ENCODE assay signal across 7 mouse cellular contexts in genomic region chr2:31458989-31459936, GRCm38 (mm10). TPM values are rescaled to one million over a fixed set of nuclear protein-coding genes. Genes with fewer than 3 reads are reported as not detected.
DNase-seq lines count a peak whose midpoint lies in the region; ATAC-seq and TF ChIP-seq lines count a peak whose summit lies in the region.

No protein-coding gene starts in this region.

- no peak for ATAC-seq in forebrain, embryonic 12.5 days (ENCODE audit: low FRiP score)
- no peak for ATAC-seq in limb, embryonic 14.5 days (ENCODE audit: low FRiP score, low read depth)
- peak; percentile 90 for ATAC-seq in stomach, embryonic 16.5 days (ENCODE audit: insufficient read depth, low FRiP score)

- H3K9ac ChIP-seq in forebrain, embryonic 12.5 days: no peak overlapping the region
- peak overlapping the region; percentile 59; the same call in 1 of the 2 replicates for H3K9ac ChIP-seq in limb, embryonic 14.5 days (ENCODE audit: low read depth, low read length, severe bottlenecking)
- H3K9ac ChIP-seq in stomach, embryonic 16.5 days (ENCODE audit: low read length): peak overlapping the region; percentile 81

- no peak overlapping the region for H3K27ac ChIP-seq in forebrain, embryonic 12.5 days
- H3K27ac ChIP-seq in limb, embryonic 14.5 days (replicated peaks; ENCODE audit: low read depth, low read length): no peak overlapping the region
- peak overlapping the region; percentile 94 for H3K27ac ChIP-seq in stomach, embryonic 16.5 days (ENCODE audit: low read length)

- 45% methylated on average over 16 of the region's 16 CpGs for WGBS in forebrain, embryonic 12.5 days
- WGBS in limb, embryonic 14.5 days: 33% methylated on average over 16 of the region's 16 CpGs
- WGBS in stomach, embryonic 16.5 days: 32% methylated on average over 16 of the region's 16 CpGs

- DNase-seq in spleen, postnatal 36 days (ENCODE audit: low spot score in 2 of 2): peak; percentile 19 to 20
- no peak for DNase-seq in spleen, postnatal 14 days (ENCODE audit: low spot score in 2 of 2)
- no peak for DNase-seq in limb, embryonic 14.5 days (ENCODE audit: low spot score)
- DNase-seq in left cerebral cortex, adult 9 months (ENCODE audit: low spot score in 2 of 2): no peak
- no peak for DNase-seq in spleen, adult 12 weeks (ENCODE audit: low spot score)

- H3K36me3 ChIP-seq in forebrain, embryonic 12.5 days (replicated peaks): no peaks in the 10 kb centered on the region
- H3K36me3 ChIP-seq in limb, embryonic 14.5 days (ENCODE audit: control insufficient read depth, insufficient read depth, low read length): no peaks in the 10 kb centered on the region
- H3K36me3 ChIP-seq in stomach, embryonic 16.5 days (ENCODE audit: control insufficient read depth, insufficient read depth, low read length): no peaks in the 10 kb centered on the region

- no peaks in the 10 kb centered on the region for H3K9me3 ChIP-seq in forebrain, embryonic 12.5 days
- H3K9me3 ChIP-seq in limb, embryonic 14.5 days (ENCODE audit: control insufficient read depth, low read length): no peaks in the 10 kb centered on the region
- H3K9me3 ChIP-seq in stomach, embryonic 16.5 days (replicated peaks; ENCODE audit: control insufficient read depth, low read length): no peaks in the 10 kb centered on the region

- no peak for TF ChIP-seq POLR2A in limb, embryonic 14.5 days (IDR thresholded peaks at IDR 0.05; ENCODE audit: borderline replicate concordance, extremely low read depth, insufficient read depth, insufficient read length)

- no peak overlapping the region for H3K4me3 ChIP-seq in forebrain, embryonic 12.5 days (replicated peaks)
- peak overlapping the region; percentile 36 for H3K4me3 ChIP-seq in limb, embryonic 14.5 days (replicated peaks; ENCODE audit: low read length)
- H3K4me3 ChIP-seq in stomach, embryonic 16.5 days (replicated peaks; ENCODE audit: low read length): peak overlapping the region; percentile 46; the same call in 1 of the 2 replicates

- peaks cover 65% of the 10 kb centered on the region for H3K27me3 ChIP-seq in forebrain, embryonic 12.5 days
- H3K27me3 ChIP-seq in limb, embryonic 14.5 days (ENCODE audit: control insufficient read depth, insufficient read depth, low read length): peaks cover 25% of the 10 kb centered on the region; the same call in 1 of the 2 replicates
- H3K27me3 ChIP-seq in stomach, embryonic 16.5 days (ENCODE audit: control insufficient read depth, insufficient read depth, low read length): no peaks in the 10 kb centered on the region

- peaks cover 6% of the 10 kb centered on the region; the same call in 1 of the 2 replicates for H3K4me1 ChIP-seq in forebrain, embryonic 12.5 days
- H3K4me1 ChIP-seq in limb, embryonic 14.5 days (ENCODE audit: control insufficient read depth, insufficient read depth, low read length): 0 out of 2 replicates have a peak, but pooled peaks cover 3% of the 10 kb centered on the region
- peaks cover 29% of the 10 kb centered on the region for H3K4me1 ChIP-seq in stomach, embryonic 16.5 days (ENCODE audit: control insufficient read depth, insufficient read depth, low read length)

- peak overlapping the region; percentile 61 for H3K4me2 ChIP-seq in forebrain, embryonic 12.5 days
- H3K4me2 ChIP-seq in limb, embryonic 14.5 days (replicated peaks; ENCODE audit: low read depth, low read length, severe bottlenecking): peak overlapping the region; percentile 79
- peak overlapping the region; percentile 85 for H3K4me2 ChIP-seq in stomach, embryonic 16.5 days (ENCODE audit: low read depth, low read length)

RNA-seq across cellular contexts. Expression of gene Ass1, which starts 10.7 kb away (rescaled TPM):
- polyA plus RNA-seq in forebrain, embryonic 12.5 days (2016; fragmentation: Nextera tagmentation; extraction: Ambion mirVana): 4.0 and 4.9 TPM in 2 replicates
- 15.4 and 17.1 TPM in 2 replicates for polyA plus RNA-seq in limb, embryonic 14.5 days (2012; rRNA removed)
- 21.3 and 27.1 TPM in 2 replicates for polyA plus RNA-seq in limb, embryonic 14.5 days (2014; fragmentation: Nextera tagmentation; extraction: Ambion mirVana)
- 212 and 226 TPM in 2 replicates for polyA plus RNA-seq in stomach, embryonic 16.5 days (2015; fragmentation: Nextera tagmentation; extraction: Ambion mirVana)

Comparison
In these comparisons a context has a peak if more than half of its experiments do, and no peak if none do; other contexts are left out.
1. DNase-seq: peak in spleen, postnatal 36 days (2 of 2); none in spleen, postnatal 14 days (0 of 2), limb, embryonic 14.5 days (single experiment), left cerebral cortex, adult 9 months (0 of 2) and spleen, adult 12 weeks (single experiment).
2. Peak in every context shown above with its lines, with median percentiles within 50 percentile points of each other: H3K4me2 ChIP-seq.